8 mouse cellular contexts compared by ENCODE assay signal in genomic region chr2:155018762-155019641, GRCm38 (mm10). TPM values are rescaled to one million over a fixed set of nuclear protein-coding genes. Genes with fewer than 3 reads are reported as not detected.
A peak's percentile ranks its signal among the peaks of the same experiment; 100 is the strongest.
DNase-seq lines count a peak whose midpoint lies in the region; ATAC-seq and TF ChIP-seq lines count a peak whose summit lies in the region.

No protein-coding gene starts in this region.

- H3K4me2 ChIP-seq in liver, embryonic 11.5 days = peak overlapping the region; percentile 80

- H3K4me1 ChIP-seq in embryonic fibroblast, embryonic 13.5 days (ENCODE audit: control insufficient read depth, insufficient read depth, low read length) = no peaks in the 10 kb centered on the region
- no peaks in the 10 kb centered on the region; the same call in 1 of the 2 replicates for H3K4me1 ChIP-seq in heart, embryonic 10.5 days
- H3K4me1 ChIP-seq in liver, embryonic 11.5 days (replicated peaks; ENCODE audit: control insufficient read depth, insufficient read depth, low read length) = no peaks in the 10 kb centered on the region

- H3K4me3 ChIP-seq in embryonic fibroblast, embryonic 13.5 days (ENCODE audit: insufficient read depth, low read length) = peak overlapping the region; percentile 37
- peak overlapping the region; percentile 68 for H3K4me3 ChIP-seq in heart, embryonic 10.5 days
- peak overlapping the region; percentile 48 for H3K4me3 ChIP-seq in liver, embryonic 11.5 days (ENCODE audit: low read depth, low read length)

- peak overlapping the region; percentile 41 for H3K9ac ChIP-seq in liver, embryonic 11.5 days (ENCODE audit: low read depth, low read length)

- peaks cover 9% of the 10 kb centered on the region; the same call in 1 of the 2 replicates for H3K27me3 ChIP-seq in heart, embryonic 10.5 days (ENCODE audit: insufficient read depth, poor library complexity, severe bottlenecking)
- H3K27me3 ChIP-seq in liver, embryonic 11.5 days (replicated peaks; ENCODE audit: control insufficient read depth, insufficient read depth, low read length) = 0 out of 2 replicates have a peak, but pooled peaks cover 3% of the 10 kb centered on the region

- WGBS in heart, embryonic 10.5 days = under 1% methylated on average over 38 of the region's 38 CpGs
- under 1% methylated on average over 38 of the region's 38 CpGs for WGBS in liver, embryonic 11.5 days

- peak; percentile 71 for TF ChIP-seq POLR2A in embryonic fibroblast, embryonic 13.5 days (IDR thresholded peaks at IDR 0.05; ENCODE audit: low read depth, low read length)

- peak overlapping the region; percentile 37 for H3K27ac ChIP-seq in embryonic fibroblast, embryonic 13.5 days (ENCODE audit: insufficient read depth, low read length)
- peak overlapping the region; percentile 80 for H3K27ac ChIP-seq in heart, embryonic 10.5 days
- peak overlapping the region; percentile 36 for H3K27ac ChIP-seq in liver, embryonic 11.5 days (ENCODE audit: low read depth, low read length)

- ATAC-seq in liver, embryonic 11.5 days (replicated peaks; ENCODE audit: low FRiP score) = peak; percentile 90
- ATAC-seq in monocyte, adult 5-6 weeks (replicated peaks; ENCODE audit: insufficient number of reproducible peaks, low FRiP score, low TSS enrichment, poor library complexity, severe bottlenecking) = peak; percentile 91

- no peaks in the 10 kb centered on the region for H3K36me3 ChIP-seq in heart, embryonic 10.5 days
- H3K36me3 ChIP-seq in liver, embryonic 11.5 days (ENCODE audit: control insufficient read depth, insufficient read depth, low read length) = no peaks in the 10 kb centered on the region

- peak; percentile 41 to 57 for DNase-seq in urinary bladder, adult 18-20 months (ENCODE audit: low spot score in 2 of 2)
- no peak for DNase-seq in urinary bladder, postnatal 10 days (ENCODE audit: low spot score)
- peak; percentile 87 for DNase-seq in heart, embryonic 10.5 days (ENCODE audit: low spot score)
- peak; percentile 54 for DNase-seq in kidney, adult 9 months
- peak; percentile 71 for DNase-seq in liver, embryonic 11.5 days (ENCODE audit: low spot score)
- peak; percentile 57 to 79 for DNase-seq in spleen, postnatal 4 days (ENCODE audit: low spot score in 2 of 2)

- no peaks in the 10 kb centered on the region for H3K9me3 ChIP-seq in heart, embryonic 10.5 days
- no peaks in the 10 kb centered on the region for H3K9me3 ChIP-seq in liver, embryonic 11.5 days (ENCODE audit: control insufficient read depth, low read length)

- no peak for TF ChIP-seq CTCF in embryonic fibroblast, embryonic 13.5 days (IDR thresholded peaks at IDR 0.05; ENCODE audit: borderline replicate concordance, insufficient read depth, low read length)

RNA-seq across cellular contexts. Expression of gene Gm14226, which starts 0.9 kb away (rescaled TPM):
- polyA plus RNA-seq in embryonic fibroblast, embryonic 13.5 days (2011; ENCODE audit: insufficient read length, low read depth, missing spikeins) = 0.21 TPM in 1 of 2 replicates, not detected in the other
- 2.7 and 12.6 TPM in 2 replicates for polyA plus RNA-seq in heart, embryonic 10.5 days (2016; fragmentation: Nextera tagmentation; extraction: Ambion mirVana)
- 1.8 and 3.1 TPM in 2 replicates for polyA plus RNA-seq in liver, embryonic 11.5 days (2014; fragmentation: Nextera tagmentation; extraction: Ambion mirVana)
- not detected in 3 replicates for total RNA-seq in monocyte, adult 5-6 weeks (2017)

RNA-seq across cellular contexts. Expression of gene Ahcy, which starts 55.3 kb away (rescaled TPM):
- 52.0 and 52.2 TPM in 2 replicates for polyA plus RNA-seq in embryonic fibroblast, embryonic 13.5 days (2011; ENCODE audit: insufficient read length, low read depth, missing spikeins)
- polyA plus RNA-seq in heart, embryonic 10.5 days (2016; fragmentation: Nextera tagmentation; extraction: Ambion mirVana) = 74.0 and 80.8 TPM in 2 replicates
- polyA plus RNA-seq in liver, embryonic 11.5 days (2014; fragmentation: Nextera tagmentation; extraction: Ambion mirVana) = 107 and 114 TPM in 2 replicates
- total RNA-seq in monocyte, adult 5-6 weeks (2017) = 9.6 to 16.0 TPM (median 14.9 TPM) in 3 replicates
